Mouse (Mus musculus): Measurements from ENCODE around the gene Olfr358.

Gene Olfr358

DNA sequence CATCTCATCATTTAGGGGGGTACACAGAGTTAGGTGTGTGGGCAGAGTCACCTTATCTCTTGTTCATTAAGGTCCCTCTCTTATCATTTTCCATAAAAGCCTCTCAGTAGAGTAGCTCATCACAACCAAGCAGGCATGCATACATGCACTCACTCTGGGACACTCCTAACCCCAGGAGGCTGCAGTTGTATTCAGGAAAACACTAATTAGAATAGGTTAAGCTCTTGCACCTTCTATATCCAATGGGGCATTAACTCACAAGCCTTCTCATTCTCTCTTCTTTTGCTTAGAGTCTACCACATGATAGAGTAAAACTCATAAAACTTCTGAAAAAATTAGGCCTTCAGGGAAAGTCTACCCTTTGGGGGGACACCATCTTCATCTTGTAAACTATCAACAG lies at the start of gene Olfr358:
Olfr358 (minus strand) TSS at position 101 of the 400 bp plus-strand sequence.
- DNase-seq = no peak

DNA sequence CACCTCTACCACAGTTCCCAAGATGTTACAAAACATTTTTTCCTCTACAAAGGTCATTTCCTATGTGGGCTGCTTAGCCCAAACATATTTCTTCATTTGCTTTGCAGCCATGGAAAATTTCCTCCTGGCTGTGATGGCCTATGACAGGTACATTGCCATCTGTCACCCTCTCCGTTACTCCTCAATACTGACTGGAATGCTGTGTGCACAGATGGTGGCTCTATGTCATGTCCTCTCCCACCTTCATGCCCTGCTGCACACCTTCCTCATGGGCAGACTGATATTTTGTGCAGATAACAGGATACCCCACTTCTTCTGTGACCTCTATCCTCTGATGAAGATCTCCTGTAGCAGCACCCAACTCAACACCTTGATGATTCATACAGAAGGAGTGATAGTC lies 12.1 kb downstream of the Olfr358 start:
- no peak for DNase-seq

DNA sequence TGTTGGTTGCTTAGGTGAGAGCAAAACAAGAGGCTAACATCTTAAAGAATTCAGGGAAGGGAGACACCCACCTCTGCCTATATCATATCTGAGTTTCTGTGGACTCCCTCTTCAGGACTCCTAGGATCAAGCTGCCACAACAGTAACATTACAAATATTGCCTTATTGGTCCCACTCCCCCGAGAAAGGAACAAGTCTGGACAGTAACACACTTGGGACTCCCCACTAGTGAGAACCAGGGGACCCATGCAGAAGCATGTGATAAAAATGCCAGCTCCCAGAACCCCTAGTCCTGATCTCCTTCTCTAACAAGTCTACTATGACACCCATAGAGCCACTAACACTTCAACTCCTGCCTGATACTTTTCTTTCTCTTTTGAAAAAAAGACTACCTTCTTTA lies 15.6 kb downstream of the Olfr358 start, which contains the start of gene Olfr357:
Olfr357 (plus strand) TSS at position 301 of the 400 bp plus-strand sequence.
- no peak for DNase-seq
